Mouse (Mus musculus): ENCODE measurements around the gene Eif4b. TPM values are rescaled to one million over a fixed set of nuclear protein-coding genes. Genes with fewer than 3 reads are reported as not detected.
"Not testable (repeated sequence)": the region's sequence is repeated elsewhere in the genome, so short reads cannot be mapped to it uniquely, and the experiment has no call there.

The Eif4b gene
- polyA plus RNA-seq, 1 experiment = 59.7 TPM

GRCm38 (mm10) chr15:102074876-102075585 is 1.5 kb downstream of the Eif4b start:
- Histone ChIP-seq H3K27ac (ENCODE audit: insufficient read depth, low read length) (no peak overlapping the region), H3K27me3 (ENCODE audit: control insufficient read depth, insufficient read depth, low read length) (no peaks in the 10 kb centered on the region), H3K4me1 (ENCODE audit: control insufficient read depth, insufficient read depth, insufficient read length) (0 out of 2 replicates have a peak, but pooled peaks cover 5% of the 10 kb centered on the region), H3K4me3 (ENCODE audit: extremely low read depth, insufficient read depth, insufficient read length) (no peak overlapping the region; the same call in 1 of the 2 replicates), H3K36me3 (ENCODE audit: control insufficient read depth, insufficient read depth, low read length) (no peaks in the 10 kb centered on the region)
- TF ChIP-seq POLR2A (IDR thresholded peaks at IDR 0.05; ENCODE audit: low read depth, low read length) (no peak), CTCF (IDR thresholded peaks at IDR 0.05; ENCODE audit: extremely low read depth, insufficient read depth, insufficient read length, insufficient replicate concordance) (no peak)
- 7% methylated on average over 11 of the region's 11 CpGs for WGBS
- DNase-seq (ENCODE audit: low read depth in 1 of 2, low spot score in 2 of 2) = no peak

DNA sequence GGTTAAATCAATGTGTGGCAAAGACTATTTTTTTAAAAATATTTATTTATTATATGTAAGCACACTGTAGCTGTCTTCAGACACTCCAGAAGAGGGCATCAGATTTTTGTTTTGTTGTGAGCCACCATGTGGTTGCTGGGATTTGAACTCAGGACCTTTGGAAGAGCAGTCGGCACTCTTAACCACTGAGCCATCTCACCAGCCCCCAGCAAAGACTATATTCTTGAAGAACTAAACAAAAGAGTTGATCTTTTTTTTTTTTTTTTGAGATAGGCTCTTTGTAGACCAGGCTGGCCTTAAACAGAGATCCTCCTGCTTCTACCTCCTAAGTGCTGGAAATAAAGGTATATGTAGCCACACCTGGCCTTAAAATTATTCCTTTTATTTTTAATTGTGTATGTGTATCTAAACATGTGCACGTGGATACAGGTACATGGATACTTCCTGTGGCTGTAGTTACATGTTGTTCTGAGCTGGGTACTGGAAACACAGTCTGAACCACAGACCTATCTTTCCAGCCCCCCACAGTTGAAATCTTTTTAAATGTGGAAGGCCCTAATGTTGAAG is 3.6 kb downstream of the Eif4b start:
- H3K4me1 ChIP-seq (ENCODE audit: control insufficient read depth, insufficient read depth, insufficient read length) = 0 out of 2 replicates have a peak, but pooled peaks cover 5% of the 10 kb centered on the region
- H3K4me3 ChIP-seq (ENCODE audit: extremely low read depth, insufficient read depth, insufficient read length) = no peak overlapping the region
- WGBS = 65% methylated on average over 2 of the region's 2 CpGs
- DNase-seq (ENCODE audit: low read depth in 1 of 2, low spot score in 2 of 2) = no peak
- TF ChIP-seq POLR2A (IDR thresholded peaks at IDR 0.05; ENCODE audit: low read depth, low read length) = no peak
- no peak for TF ChIP-seq CTCF (IDR thresholded peaks at IDR 0.05; ENCODE audit: extremely low read depth, insufficient read depth, insufficient read length, insufficient replicate concordance)
- H3K27me3 ChIP-seq (ENCODE audit: control insufficient read depth, insufficient read depth, low read length) = no peaks in the 10 kb centered on the region
- H3K36me3 ChIP-seq (ENCODE audit: control insufficient read depth, insufficient read depth, low read length) = no peaks in the 10 kb centered on the region
- H3K27ac ChIP-seq (ENCODE audit: insufficient read depth, low read length) = no peak overlapping the region

- H3K4me3 ChIP-seq (ENCODE audit: extremely low read depth, insufficient read depth, insufficient read length) = no peak overlapping the region
- no peak for DNase-seq (ENCODE audit: low read depth in 1 of 2, low spot score in 2 of 2)
- peaks cover 13% of the 10 kb centered on the region; the same call in 1 of the 2 replicates for H3K36me3 ChIP-seq (ENCODE audit: control insufficient read depth, insufficient read depth, low read length)
- H3K27ac ChIP-seq (ENCODE audit: insufficient read depth, low read length) = no peak overlapping the region
- TF ChIP-seq CTCF (IDR thresholded peaks at IDR 0.05; ENCODE audit: extremely low read depth, insufficient read depth, insufficient read length, insufficient replicate concordance) (no peak), POLR2A (IDR thresholded peaks at IDR 0.05; ENCODE audit: low read depth, low read length) (no peak)
- H3K27me3 ChIP-seq (ENCODE audit: control insufficient read depth, insufficient read depth, low read length) = no peaks in the 10 kb centered on the region
- WGBS = 71% methylated on average over 4 of the region's 4 CpGs
- H3K4me1 ChIP-seq (ENCODE audit: control insufficient read depth, insufficient read depth, insufficient read length) = 0 out of 2 replicates have a peak, but pooled peaks cover 5% of the 10 kb centered on the region
Measured at GRCm38 (mm10) chr15:102079221-102079620, 5.6 kb downstream of the Eif4b start.

GRCm38 (mm10) chr15:102079924-102080323 is 6.4 kb downstream of the Eif4b start:
- not testable (repeated sequence) for H3K27ac ChIP-seq (ENCODE audit: insufficient read depth, low read length); H3K4me3 ChIP-seq (ENCODE audit: extremely low read depth, insufficient read depth, insufficient read length); DNase-seq (ENCODE audit: low read depth in 1 of 2, low spot score in 2 of 2); H3K27me3 ChIP-seq (ENCODE audit: control insufficient read depth, insufficient read depth, low read length); H3K4me1 ChIP-seq (ENCODE audit: control insufficient read depth, insufficient read depth, insufficient read length)
- WGBS = 69% methylated on average over 8 of the region's 8 CpGs
- H3K36me3 ChIP-seq (ENCODE audit: control insufficient read depth, insufficient read depth, low read length) = peaks cover 18% of the 10 kb centered on the region

DNA sequence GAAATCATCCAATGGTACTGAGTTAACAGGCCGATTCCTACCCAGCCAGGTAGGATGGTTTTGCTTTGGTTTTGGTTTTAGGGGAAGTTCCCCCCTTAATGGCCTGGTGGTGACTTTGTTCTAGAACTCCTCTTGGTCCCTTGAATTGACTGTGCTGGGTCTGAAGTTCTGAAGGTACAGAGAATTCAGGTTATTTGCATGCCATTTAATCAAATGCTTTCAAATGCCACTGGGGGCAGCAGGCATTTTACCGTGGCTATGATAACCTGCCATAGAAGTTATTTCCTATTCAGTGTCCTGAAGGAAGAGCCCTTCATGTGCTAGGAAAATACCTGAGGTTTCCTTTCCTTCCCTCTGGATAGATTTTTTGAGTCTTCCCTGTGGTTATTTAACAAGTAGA is 6.9 kb downstream of the Eif4b start:
- no peak for TF ChIP-seq CTCF (IDR thresholded peaks at IDR 0.05; ENCODE audit: extremely low read depth, insufficient read depth, insufficient read length, insufficient replicate concordance)
- TF ChIP-seq POLR2A (IDR thresholded peaks at IDR 0.05; ENCODE audit: low read depth, low read length) = no peak
- H3K36me3 ChIP-seq (ENCODE audit: control insufficient read depth, insufficient read depth, low read length) = peaks cover 20% of the 10 kb centered on the region

GRCm38 (mm10) chr15:102082148-102082547 is 8.6 kb downstream of the Eif4b start:
- Histone ChIP-seq H3K27ac (ENCODE audit: insufficient read depth, low read length) (no peak overlapping the region), H3K4me1 (ENCODE audit: control insufficient read depth, insufficient read depth, insufficient read length) (no peaks in the 10 kb centered on the region), H3K27me3 (ENCODE audit: control insufficient read depth, insufficient read depth, low read length) (no peaks in the 10 kb centered on the region), H3K4me3 (ENCODE audit: extremely low read depth, insufficient read depth, insufficient read length) (no peak overlapping the region), H3K36me3 (ENCODE audit: control insufficient read depth, insufficient read depth, low read length) (peaks cover 29% of the 10 kb centered on the region)
- no peak for DNase-seq (ENCODE audit: low read depth in 1 of 2, low spot score in 2 of 2)
- TF ChIP-seq CTCF (IDR thresholded peaks at IDR 0.05; ENCODE audit: extremely low read depth, insufficient read depth, insufficient read length, insufficient replicate concordance) = no peak
- no peak for TF ChIP-seq POLR2A (IDR thresholded peaks at IDR 0.05; ENCODE audit: low read depth, low read length)
- WGBS = 89% methylated on average over 4 of the region's 4 CpGs

More for the DNA sequence above, 6.9 kb downstream of the Eif4b start:
- H3K27me3 ChIP-seq (ENCODE audit: control insufficient read depth, insufficient read depth, low read length) = no peaks in the 10 kb centered on the region
- no peak for DNase-seq (ENCODE audit: low read depth in 1 of 2, low spot score in 2 of 2)
- 0 out of 2 replicates have a peak, but pooled peaks cover under 1% of the 10 kb centered on the region for H3K4me1 ChIP-seq (ENCODE audit: control insufficient read depth, insufficient read depth, insufficient read length)
- 41% methylated on average over 2 of the region's 2 CpGs for WGBS
- no peak overlapping the region for H3K4me3 ChIP-seq (ENCODE audit: extremely low read depth, insufficient read depth, insufficient read length)
- no peak overlapping the region for H3K27ac ChIP-seq (ENCODE audit: insufficient read depth, low read length)

DNA sequence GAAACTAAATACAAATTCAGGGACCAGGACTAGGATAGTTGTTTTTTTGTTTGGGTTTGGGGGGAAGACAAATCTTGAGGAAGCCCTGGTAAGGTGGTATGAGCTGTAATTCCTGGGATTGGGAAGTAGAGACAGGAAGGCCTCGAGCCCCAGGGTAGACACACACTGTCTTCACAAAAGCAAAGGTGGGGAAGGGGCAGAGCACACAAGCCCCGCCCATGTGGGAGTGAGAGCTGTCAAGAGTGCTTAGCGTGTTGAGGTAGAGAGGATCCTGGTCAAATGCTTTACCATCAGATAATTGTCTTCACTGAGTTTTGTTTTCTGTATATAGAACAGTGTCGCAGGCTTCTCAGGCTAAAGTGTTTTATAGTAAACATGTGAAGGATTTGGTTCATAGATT is 9.5 kb downstream of the Eif4b start:
- Histone ChIP-seq H3K4me3 (ENCODE audit: extremely low read depth, insufficient read depth, insufficient read length) (no peak overlapping the region), H3K36me3 (ENCODE audit: control insufficient read depth, insufficient read depth, low read length) (peaks cover 35% of the 10 kb centered on the region), H3K27ac (ENCODE audit: insufficient read depth, low read length) (no peak overlapping the region), H3K27me3 (ENCODE audit: control insufficient read depth, insufficient read depth, low read length) (no peaks in the 10 kb centered on the region), H3K4me1 (ENCODE audit: control insufficient read depth, insufficient read depth, insufficient read length) (no peaks in the 10 kb centered on the region)
- TF ChIP-seq CTCF (IDR thresholded peaks at IDR 0.05; ENCODE audit: extremely low read depth, insufficient read depth, insufficient read length, insufficient replicate concordance) (no peak), POLR2A (IDR thresholded peaks at IDR 0.05; ENCODE audit: low read depth, low read length) (no peak)
- no peak for DNase-seq (ENCODE audit: low read depth in 1 of 2, low spot score in 2 of 2)
- 86% methylated on average over 4 of the region's 4 CpGs for WGBS

Data from spleen, adult 2 months (tissue).